Mouse (Mus musculus) neural tube, embryonic 13.5 days (tissue): ENCODE data around the gene Ccr1l1. TPM values are rescaled to one million over a fixed set of nuclear protein-coding genes. Genes with fewer than 3 reads are reported as not detected.

ENCODE experiments used
- ATAC-seq: fragments of 200-750 bp; cut with Nextera tagmentation; 2 replicates; pipeline ENCODE4 v1.8.0; 2017; ENCODE audit warnings: low read depth, mild to moderate bottlenecking, moderate TSS enrichment, moderate library complexity
- H3K27ac ChIP-seq: fragments of 300-500 bp; sonication (generic); replicated peaks from 2 replicates; pipeline ENCODE4 v1.5.1; 2015; ENCODE audit warnings: moderate library complexity, mild to moderate bottlenecking, inconsistent platforms
- H3K27me3 ChIP-seq: fragments of 300-500 bp; sonication (generic); 2 replicates; pipeline ENCODE4 v1.6.1; 2015; ENCODE audit warnings: mild to moderate bottlenecking, inconsistent platforms
- H3K36me3 ChIP-seq: fragments of 300-500 bp; sonication (generic); 2 replicates; pipeline ENCODE4 v1.6.1; 2015; ENCODE audit warnings: mild to moderate bottlenecking, inconsistent platforms
- H3K4me1 ChIP-seq: fragments of 300-500 bp; sonication (generic); replicated peaks from 2 replicates; pipeline ENCODE4 v1.6.1; 2015; ENCODE audit warnings: inconsistent platforms
- H3K4me2 ChIP-seq: fragments of 300-500 bp; sonication (generic); 2 replicates; pipeline ENCODE4 v1.6.1; 2015; ENCODE audit warnings: inconsistent platforms, mild to moderate bottlenecking, moderate library complexity
- H3K4me3 ChIP-seq: fragments of 300-500 bp; sonication (generic); 2 replicates; pipeline ENCODE4 v1.5.1; 2015; ENCODE audit warnings: mild to moderate bottlenecking, inconsistent platforms
- H3K9ac ChIP-seq: fragments of 300-500 bp; sonication (generic); 2 replicates; pipeline ENCODE4 v1.6.1; 2015; ENCODE audit warnings: moderate library complexity, mild to moderate bottlenecking, inconsistent platforms
- H3K9me3 ChIP-seq: fragments of 300-500 bp; sonication (generic); 2 replicates; pipeline ENCODE4 v1.6.1; 2016; ENCODE audit warnings: inconsistent platforms
- WGBS: fragments of 180-500 bp; shearing (Covaris S2); methylation state at CpG from one replicate; pipeline ENCODE4 v1.1.7; 2015; 5-methylcytosine and 5-hydroxymethylcytosine counted together
- polyA plus RNA-seq: library from polyadenylated mRNA; unstranded; fragments of >200 nt; fragmentation: Nextera tagmentation; extraction: Ambion mirVana; gene quantifications from 2 replicates; pipeline ENCODE4 v1.2.1, GENCODE M21; 2015

The Ccr1l1 gene
- polyA plus RNA-seq, 1 experiment from 2014 or later: not detected

GRCm38 (mm10) chr9:123932911-123933675 is 45.1 kb downstream of the Ccr1l1 start:
- 92% methylated on average over 19 of the region's 19 CpGs for WGBS
- no peaks in the 10 kb centered on the region for H3K9me3 ChIP-seq
- no peak overlapping the region for H3K27ac ChIP-seq
- no peak overlapping the region for H3K4me3 ChIP-seq
- no peak for ATAC-seq
- H3K36me3 ChIP-seq: no peaks in the 10 kb centered on the region
- H3K9ac ChIP-seq: no peak overlapping the region
- no peaks in the 10 kb centered on the region for H3K4me1 ChIP-seq
- H3K27me3 ChIP-seq: no peaks in the 10 kb centered on the region
- H3K4me2 ChIP-seq: no peak overlapping the region

- H3K27me3 ChIP-seq: no peaks in the 10 kb centered on the region
- no peak overlapping the region for H3K27ac ChIP-seq
- no peaks in the 10 kb centered on the region for H3K9me3 ChIP-seq
- H3K4me3 ChIP-seq: no peak overlapping the region
- 76% methylated on average over 6 of the region's 6 CpGs for WGBS
- no peak for ATAC-seq
- no peaks in the 10 kb centered on the region for H3K4me1 ChIP-seq
- H3K36me3 ChIP-seq: no peaks in the 10 kb centered on the region
- H3K4me2 ChIP-seq: no peak overlapping the region
- no peak overlapping the region for H3K9ac ChIP-seq
These were observed 46.2 kb downstream of the Ccr1l1 start for GRCm38 (mm10) chr9:123931761-123932700.

GRCm38 (mm10) chr9:123930926-123931325 is 47.3 kb downstream of the Ccr1l1 start:
- no peak overlapping the region for H3K4me2 ChIP-seq
- H3K27ac ChIP-seq: no peak overlapping the region
- no peaks in the 10 kb centered on the region for H3K9me3 ChIP-seq
- H3K4me3 ChIP-seq: no peak overlapping the region
- H3K4me1 ChIP-seq: peaks cover 1% of the 10 kb centered on the region
- ATAC-seq: no peak
- no peaks in the 10 kb centered on the region for H3K27me3 ChIP-seq
- no peak overlapping the region for H3K9ac ChIP-seq
- WGBS: 90% methylated on average over 3 of the region's 3 CpGs
- no peaks in the 10 kb centered on the region for H3K36me3 ChIP-seq

GRCm38 (mm10) chr9:123930476-123930875 is 47.7 kb downstream of the Ccr1l1 start:
- Histone ChIP-seq H3K27me3 (no peaks in the 10 kb centered on the region), H3K27ac (no peak overlapping the region), H3K9me3 (no peaks in the 10 kb centered on the region), H3K36me3 (no peaks in the 10 kb centered on the region), H3K4me3 (no peak overlapping the region), H3K9ac (no peak overlapping the region), H3K4me1 (peaks cover 6% of the 10 kb centered on the region), H3K4me2 (no peak overlapping the region)
- 81% methylated on average over 3 of the region's 3 CpGs for WGBS
- ATAC-seq: no peak

- H3K4me2 ChIP-seq: no peak overlapping the region
- no peak overlapping the region for H3K4me3 ChIP-seq
- peaks cover 6% of the 10 kb centered on the region for H3K4me1 ChIP-seq
- no peaks in the 10 kb centered on the region for H3K27me3 ChIP-seq
- H3K9me3 ChIP-seq: no peaks in the 10 kb centered on the region
- no peak overlapping the region for H3K27ac ChIP-seq
- 83% methylated on average over 4 of the region's 4 CpGs for WGBS
- ATAC-seq: no peak
- H3K36me3 ChIP-seq: no peaks in the 10 kb centered on the region
- no peak overlapping the region for H3K9ac ChIP-seq
These were observed 48.3 kb downstream of the Ccr1l1 start for GRCm38 (mm10) chr9:123929936-123930335.

GRCm38 (mm10) chr9:123928759-123929246 is 49.4 kb downstream of the Ccr1l1 start:
- H3K4me2 ChIP-seq: no peak overlapping the region
- no peaks in the 10 kb centered on the region for H3K27me3 ChIP-seq
- peaks cover 9% of the 10 kb centered on the region for H3K4me1 ChIP-seq
- H3K4me3 ChIP-seq: no peak overlapping the region
- no peaks in the 10 kb centered on the region for H3K9me3 ChIP-seq
- WGBS: 60% methylated on average over 8 of the region's 8 CpGs
- ATAC-seq: no peak
- H3K36me3 ChIP-seq: no peaks in the 10 kb centered on the region
- no peak overlapping the region for H3K9ac ChIP-seq
- H3K27ac ChIP-seq: no peak overlapping the region

GRCm38 (mm10) chr9:123928118-123928758 is 50.0 kb downstream of the Ccr1l1 start:
- Histone ChIP-seq H3K36me3 (no peaks in the 10 kb centered on the region), H3K4me1 (peaks cover 15% of the 10 kb centered on the region), H3K27ac (no peak overlapping the region), H3K27me3 (no peaks in the 10 kb centered on the region), H3K4me3 (no peak overlapping the region), H3K9ac (no peak overlapping the region), H3K9me3 (no peaks in the 10 kb centered on the region), H3K4me2 (no peak overlapping the region)
- ATAC-seq: no peak
- 80% methylated on average over 12 of the region's 12 CpGs for WGBS

- Histone ChIP-seq H3K27ac (no peak overlapping the region), H3K36me3 (no peaks in the 10 kb centered on the region), H3K27me3 (no peaks in the 10 kb centered on the region), H3K9me3 (no peaks in the 10 kb centered on the region), H3K4me3 (no peak overlapping the region), H3K4me2 (no peak overlapping the region), H3K4me1 (peaks cover 18% of the 10 kb centered on the region), H3K9ac (no peak overlapping the region)
- WGBS: 65% methylated on average over 16 of the region's 16 CpGs
- no peak for ATAC-seq
These were observed 50.8 kb downstream of the Ccr1l1 start for GRCm38 (mm10) chr9:123927281-123927960.

Other genes starting within 250 kb of the Ccr1l1 start
- gene Cxcr6, start 171.9 kb downstream of the Ccr1l1 start, polyA plus RNA-seq: 0.20 TPM in 1 of 2 replicates, not detected in the other
- 9.4 and 9.6 TPM in 2 replicates for gene Fyco1, start 126.5 kb downstream of the Ccr1l1 start, polyA plus RNA-seq
- gene Xcr1, start 116.4 kb downstream of the Ccr1l1 start, polyA plus RNA-seq: 0.04 TPM in 1 of 2 replicates, not detected in the other
- gene Ccr1, start 9.7 kb downstream of the Ccr1l1 start, polyA plus RNA-seq: 1.2 and 1.3 TPM in 2 replicates
- not detected in 2 replicates for gene Ccr3, start 43.6 kb upstream of the Ccr1l1 start, polyA plus RNA-seq
- 0.42 and 0.69 TPM in 2 replicates for gene Ccr2, start 123.5 kb upstream of the Ccr1l1 start, polyA plus RNA-seq
- gene Ccr5, start 143.1 kb upstream of the Ccr1l1 start, polyA plus RNA-seq: 0.93 and 1.5 TPM in 2 replicates